Mouse (Mus musculus): ENCODE data around the gene Umod.

Umod gene

DNA sequence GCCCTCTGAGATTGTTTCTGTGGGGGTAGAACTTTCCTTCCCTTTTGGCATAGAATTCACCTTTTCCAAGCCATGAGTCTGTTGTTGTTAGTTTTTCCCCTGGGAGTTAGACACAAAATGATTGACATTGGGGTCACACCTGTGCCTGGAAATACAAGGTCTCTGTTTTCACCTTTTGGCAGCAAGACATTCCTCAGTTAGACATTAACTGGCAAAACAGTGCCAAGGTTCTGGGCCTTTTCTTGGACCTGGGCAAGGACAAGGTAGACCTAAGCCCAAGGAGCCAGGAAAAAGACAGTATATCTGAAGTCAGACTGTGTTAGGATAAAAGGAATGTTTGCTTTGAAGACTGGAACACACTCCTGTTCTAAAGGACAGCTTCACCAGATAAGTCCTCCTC lies at the start of gene Umod:
Umod (minus strand) TSS at position 27 of the 400 bp plus-strand sequence.
- DNase-seq (ENCODE audit: extremely low spot score, low read depth, low spot score): no peak

GRCm38 (mm10) chr7:119528617-119529016 lies 49.5 kb upstream of the Umod start:
- DNase-seq (ENCODE audit: extremely low spot score, low read depth, low spot score): no peak

DNA sequence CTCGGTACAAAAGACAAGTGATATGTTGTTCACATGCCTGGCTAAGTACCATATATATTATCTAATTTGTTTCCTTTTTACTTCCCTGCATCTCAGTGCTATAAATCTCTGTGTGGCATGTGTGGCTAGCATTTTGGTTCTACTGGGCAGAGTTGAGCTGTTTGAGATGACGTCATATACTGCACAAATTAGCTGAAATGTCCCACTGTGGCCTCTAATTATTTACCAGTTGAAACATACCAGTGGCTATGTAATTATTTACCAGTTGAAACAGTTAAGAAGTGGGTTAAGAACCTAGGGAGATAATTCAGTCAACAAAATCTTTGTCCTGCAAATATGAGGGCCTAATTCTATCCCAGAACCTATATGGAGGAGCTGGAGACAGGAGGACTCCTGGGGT lies 48.5 kb upstream of the Umod start:
- DNase-seq (ENCODE audit: extremely low spot score, low read depth, low spot score): no peak

DNA sequence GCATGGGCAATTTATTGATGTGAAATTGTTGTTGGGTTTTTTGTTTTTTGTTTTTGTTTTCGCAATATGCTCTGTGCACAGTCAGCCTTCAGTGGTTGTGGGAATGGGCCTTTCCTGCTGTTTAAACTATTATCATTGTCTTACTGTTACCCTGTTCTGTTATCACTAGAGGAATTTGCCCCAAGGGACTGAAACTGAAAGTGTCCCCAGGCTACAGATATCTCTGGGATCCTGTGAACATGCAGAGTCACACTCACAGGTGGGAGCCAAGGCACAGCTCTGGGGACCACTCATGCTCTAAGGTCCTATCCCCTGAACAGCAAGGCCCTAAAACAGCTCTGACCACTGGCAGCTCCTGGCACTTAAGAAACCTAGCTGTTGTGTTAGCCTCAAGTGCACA lies 48.1 kb upstream of the Umod start:
- no peak for DNase-seq (ENCODE audit: extremely low spot score, low read depth, low spot score)

- no peak for DNase-seq (ENCODE audit: extremely low spot score, low read depth, low spot score)
These were observed 47.4 kb upstream of the Umod start for GRCm38 (mm10) chr7:119526486-119526885.

GRCm38 (mm10) chr7:119525881-119526281 lies 46.8 kb upstream of the Umod start:
- no peak for DNase-seq (ENCODE audit: extremely low spot score, low read depth, low spot score)

GRCm38 (mm10) chr7:119523389-119523788 lies 44.3 kb upstream of the Umod start, which contains the start of gene Pdilt:
TSS of gene Pdilt (minus strand) at chr7:119523489.
- no peak for DNase-seq (ENCODE audit: extremely low spot score, low read depth, low spot score)

DNA sequence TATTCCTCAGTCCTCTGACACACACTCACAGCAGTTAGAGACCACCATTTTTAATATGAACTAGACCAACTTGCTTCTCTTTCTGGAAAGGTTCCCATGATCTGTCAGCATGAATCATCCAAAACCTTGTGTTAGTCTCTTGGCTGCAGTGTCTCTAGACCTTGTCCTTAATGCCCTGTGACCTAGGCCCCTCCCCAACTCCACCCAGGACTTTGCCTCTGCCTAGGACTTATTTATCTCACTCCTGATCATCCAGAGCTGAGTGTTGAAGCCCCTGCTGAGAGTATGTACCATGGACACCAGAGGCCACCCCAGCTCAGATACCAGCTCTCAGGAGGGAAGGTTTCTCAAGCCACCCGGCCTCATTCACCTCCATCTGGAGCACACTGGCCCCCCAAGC lies 43.3 kb upstream of the Umod start:
- no peak for DNase-seq (ENCODE audit: extremely low spot score, low read depth, low spot score)

GRCm38 (mm10) chr7:119521816-119522215 lies 42.7 kb upstream of the Umod start:
- no peak for DNase-seq (ENCODE audit: extremely low spot score, low read depth, low spot score)

- no peak for DNase-seq (ENCODE audit: extremely low spot score, low read depth, low spot score)
These were observed 40.6 kb upstream of the Umod start for GRCm38 (mm10) chr7:119519654-119520053.

DNA sequence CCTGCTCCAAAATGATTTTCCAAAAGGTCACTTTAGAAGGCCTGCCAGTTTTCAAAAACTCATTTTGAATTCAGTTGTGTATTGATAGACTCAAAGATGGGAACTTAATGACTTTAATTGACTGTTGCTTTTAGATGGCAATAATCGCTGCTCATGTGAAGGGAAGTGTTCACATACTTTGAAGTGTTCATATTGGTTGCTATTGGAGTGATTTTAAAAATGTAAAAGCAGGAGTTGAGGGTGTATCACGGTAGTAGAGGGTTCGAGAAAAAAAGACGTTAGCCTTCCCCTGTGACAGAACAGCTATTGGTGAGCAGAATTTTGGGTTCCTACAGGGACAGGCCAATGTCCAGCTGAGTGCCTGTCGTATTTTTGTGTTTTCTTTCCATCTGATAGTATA lies 40.1 kb upstream of the Umod start, which contains the start of gene Acsm5:
Acsm5 (plus strand) TSS at position 301 of the 400 bp plus-strand sequence.
- DNase-seq (ENCODE audit: extremely low spot score, low read depth, low spot score): no peak

DNA sequence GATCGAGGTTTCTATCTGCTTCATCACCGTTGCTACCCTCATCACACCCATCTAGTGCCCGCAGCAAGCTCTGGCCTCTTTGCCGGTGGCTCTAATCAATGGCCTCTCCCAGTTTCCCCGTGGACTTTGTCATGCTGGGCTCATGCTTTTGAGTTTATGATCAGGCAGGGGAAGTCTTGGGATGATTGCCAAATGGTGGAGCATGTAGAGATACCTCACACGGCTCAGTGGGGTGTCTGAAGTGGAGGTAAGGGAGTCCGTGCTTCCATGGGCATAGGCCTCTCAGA lies 37.1 kb upstream of the Umod start:
- no peak for DNase-seq (ENCODE audit: extremely low spot score, low read depth, low spot score)

GRCm38 (mm10) chr7:119515492-119516271 lies 36.6 kb upstream of the Umod start:
- DNase-seq (ENCODE audit: extremely low spot score, low read depth, low spot score): no peak

GRCm38 (mm10) chr7:119513056-119513455 lies 34.0 kb upstream of the Umod start:
- DNase-seq (ENCODE audit: extremely low spot score, low read depth, low spot score): no peak

- DNase-seq (ENCODE audit: extremely low spot score, low read depth, low spot score): no peak
These were observed 32.1 kb upstream of the Umod start for GRCm38 (mm10) chr7:119511143-119511542.

- no peak for DNase-seq (ENCODE audit: extremely low spot score, low read depth, low spot score)
These were observed 11.1 kb upstream of the Umod start for GRCm38 (mm10) chr7:119490041-119490780.

DNA sequence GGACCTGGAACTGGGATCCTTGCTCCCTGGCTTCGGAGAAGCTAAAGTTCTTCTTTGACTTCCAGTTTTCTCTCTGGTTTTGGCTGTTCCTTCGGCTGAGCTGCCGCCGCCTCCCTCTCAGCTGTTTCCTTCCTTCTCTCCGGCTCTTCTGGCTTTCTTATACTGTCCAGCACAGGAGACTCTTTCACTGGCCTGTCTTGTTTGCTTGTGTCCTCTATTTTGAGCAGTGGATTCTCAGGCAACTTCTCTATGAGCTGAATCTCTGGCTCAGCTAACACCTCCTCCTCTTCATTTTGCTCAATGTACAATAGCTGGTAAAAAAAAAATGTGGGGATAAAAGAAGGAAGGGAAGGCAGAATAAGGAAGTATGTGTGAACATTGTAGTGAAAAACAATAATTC lies 7.6 kb upstream of the Umod start:
- DNase-seq (ENCODE audit: extremely low spot score, low read depth, low spot score): no peak

DNA sequence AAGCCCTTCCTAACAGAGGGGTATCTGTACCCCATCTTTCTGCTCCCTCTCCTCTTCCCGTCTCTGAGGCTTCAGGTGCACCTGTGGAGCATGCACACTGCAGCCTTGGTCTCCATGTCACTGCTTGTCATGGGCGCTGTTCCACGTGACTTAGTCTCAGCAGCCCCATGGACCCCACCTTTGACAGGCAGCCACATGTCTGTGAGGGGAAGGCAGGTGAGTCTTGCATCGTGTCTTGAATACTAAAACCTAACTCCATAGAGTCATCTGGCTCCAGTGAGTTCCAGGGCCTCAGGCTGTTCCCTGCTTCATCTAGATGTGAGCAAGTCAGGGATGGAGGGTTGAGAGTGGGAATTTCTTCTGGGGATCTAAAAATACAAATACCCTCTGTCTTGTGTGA lies 5.1 kb upstream of the Umod start:
- DNase-seq (ENCODE audit: extremely low spot score, low read depth, low spot score): no peak

GRCm38 (mm10) chr7:119476500-119477389 lies 2.3 kb downstream of the Umod start:
- DNase-seq (ENCODE audit: extremely low spot score, low read depth, low spot score): no peak

DNA sequence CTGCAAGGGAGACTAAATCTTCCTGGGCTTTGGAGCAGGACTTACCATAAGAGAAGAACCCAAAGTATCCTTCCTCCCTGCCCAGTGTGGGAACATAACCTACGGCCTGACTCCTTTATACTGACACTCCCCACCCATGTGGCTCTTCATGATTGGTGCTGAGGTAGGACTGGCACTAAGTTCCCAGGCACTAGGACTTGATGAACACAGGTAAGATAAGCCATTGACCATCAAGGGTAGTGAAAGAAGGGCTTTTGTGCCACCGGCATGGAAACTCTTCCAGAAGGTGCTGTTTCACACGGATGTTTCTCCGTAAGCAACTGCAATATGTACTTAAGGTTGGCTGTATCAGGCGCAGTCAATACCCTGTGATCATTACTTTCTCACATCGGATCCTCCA lies 19.9 kb downstream of the Umod start, which contains the start of gene Gp2:
Gp2 (minus strand) TSS at position 101 of the 400 bp plus-strand sequence.
- no peak for DNase-seq (ENCODE audit: extremely low spot score, low read depth, low spot score)

- DNase-seq (ENCODE audit: extremely low spot score, low read depth, low spot score): no peak
These were observed 24.9 kb downstream of the Umod start for GRCm38 (mm10) chr7:119454192-119454591.
